Mouse (Mus musculus) spleen, postnatal 10 days (tissue): ENCODE results near the gene Igdcc3.

Source experiments
- DNase-seq, 2 experiments: peaks; one replicate each; pipeline ENCODE4 v3.0.0; 2021 to 2022; ENCODE audit warnings: low spot score in 2 of 2

Igdcc3 gene

GRCm38 (mm10) chr9:65140491-65140890 is 498 bp upstream of the Igdcc3 start:
- DNase-seq = no peak

- peak in 1 of 2 experiments; percentile 24 for DNase-seq
Observed at GRCm38 (mm10) chr9:65141306-65141975, 452 bp downstream of the Igdcc3 start.

- DNase-seq = peak in 1 of 2 experiments; percentile 14
Observed at GRCm38 (mm10) chr9:65141976-65142318, 958 bp downstream of the Igdcc3 start.

GRCm38 (mm10) chr9:65142399-65142798 is 1.4 kb downstream of the Igdcc3 start:
- DNase-seq = no peak

GRCm38 (mm10) chr9:65146001-65146400 is 5.0 kb downstream of the Igdcc3 start:
- DNase-seq = no peak

- DNase-seq = no peak
Observed at GRCm38 (mm10) chr9:65148507-65148906, 7.5 kb downstream of the Igdcc3 start.

GRCm38 (mm10) chr9:65152711-65153330 is 11.8 kb downstream of the Igdcc3 start:
- no peak for DNase-seq

GRCm38 (mm10) chr9:65153331-65153711 is 12.3 kb downstream of the Igdcc3 start:
- DNase-seq = no peak

- no peak for DNase-seq
Observed at GRCm38 (mm10) chr9:65154692-65155455, 13.9 kb downstream of the Igdcc3 start.

GRCm38 (mm10) chr9:65156604-65157003 is 15.6 kb downstream of the Igdcc3 start:
- DNase-seq = no peak

- DNase-seq = no peak
Observed at GRCm38 (mm10) chr9:65157631-65158030, 16.6 kb downstream of the Igdcc3 start.

- DNase-seq = no peak
Observed at GRCm38 (mm10) chr9:65161188-65161587, 20.2 kb downstream of the Igdcc3 start.

GRCm38 (mm10) chr9:65161881-65162280 is 20.9 kb downstream of the Igdcc3 start:
- DNase-seq = no peak

- no peak for DNase-seq
Observed at GRCm38 (mm10) chr9:65162711-65163639, 22.0 kb downstream of the Igdcc3 start.

GRCm38 (mm10) chr9:65164870-65165269 is 23.9 kb downstream of the Igdcc3 start:
- DNase-seq = no peak

- no peak for DNase-seq
Observed at GRCm38 (mm10) chr9:65166386-65166785, 25.4 kb downstream of the Igdcc3 start.

- no peak for DNase-seq
Observed at GRCm38 (mm10) chr9:65168534-65168933, 27.5 kb downstream of the Igdcc3 start.

- DNase-seq = no peak
Observed at GRCm38 (mm10) chr9:65168952-65169351, 28.0 kb downstream of the Igdcc3 start.

- DNase-seq = no peak
Observed at GRCm38 (mm10) chr9:65172654-65173053, 31.7 kb downstream of the Igdcc3 start.

GRCm38 (mm10) chr9:65175234-65175938 is 34.4 kb downstream of the Igdcc3 start:
- DNase-seq = no peak
